Comparison of ENCODE assay signal across 25 mouse cellular contexts in the genomic region with DNA sequence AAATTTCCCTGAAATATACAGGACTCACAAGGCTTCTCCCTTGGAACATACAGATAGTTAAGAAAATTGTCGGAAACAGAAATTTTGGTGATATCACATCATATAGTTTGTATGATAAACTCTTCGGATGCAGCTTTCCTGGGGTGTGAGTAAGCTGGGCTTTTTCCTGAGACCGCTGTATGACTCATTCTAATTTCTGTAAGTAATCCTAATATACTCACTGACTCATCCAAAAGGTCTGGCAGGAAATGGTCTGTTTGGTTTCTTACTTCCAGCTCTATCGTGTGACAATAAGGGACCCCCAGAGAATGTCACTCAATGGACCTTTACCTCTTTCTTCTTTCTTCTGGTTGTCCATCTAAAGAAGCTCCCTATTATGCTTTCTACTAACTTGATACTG.
"Had no signal": no experiment of that assay in that cellular context is flagged by ENCODE, and none has a peak within 500 bp of the region (broad histone marks: within the 10 kb centered on the region; RNA-seq: fewer than 3 reads in every experiment).

No protein-coding gene starts in this region.

- H3K4me3 ChIP-seq: heart, adult 2 months; hindbrain, embryonic 10.5 days; hindbrain, embryonic 12.5 days; intestine, embryonic 15.5 days; limb, embryonic 13.5 days; limb, embryonic 15.5 days; liver, embryonic 12.5 days had no signal

- H3K27ac ChIP-seq: heart, adult 2 months; hindbrain, embryonic 10.5 days; hindbrain, embryonic 12.5 days; hindbrain, embryonic 14.5 days; intestine, embryonic 15.5 days; limb, embryonic 13.5 days; limb, embryonic 15.5 days; liver, embryonic 12.5 days; liver, embryonic 14.5 days had no signal

- H3K4me2 ChIP-seq: heart, embryonic 11.5 days; hindbrain, embryonic 12.5 days; hindbrain, embryonic 14.5 days; intestine, embryonic 15.5 days; limb, embryonic 13.5 days; limb, embryonic 15.5 days; liver, embryonic 12.5 days had no signal

- H3K4me1 ChIP-seq: hindbrain, embryonic 10.5 days; hindbrain, embryonic 12.5 days; intestine, embryonic 15.5 days; limb, embryonic 13.5 days; limb, embryonic 15.5 days; liver, embryonic 12.5 days had no signal

- H3K9ac ChIP-seq: hindbrain, embryonic 12.5 days; hindbrain, embryonic 14.5 days; intestine, embryonic 15.5 days; limb, embryonic 13.5 days; limb, embryonic 15.5 days; liver, embryonic 12.5 days; liver, embryonic 14.5 days had no signal

- H3K9me3 ChIP-seq: hindbrain, embryonic 10.5 days; hindbrain, embryonic 12.5 days; intestine, embryonic 15.5 days; limb, embryonic 13.5 days; limb, embryonic 15.5 days; liver, embryonic 12.5 days had no signal

- ATAC-seq: hindbrain, embryonic 16.5 days; inflammation-experienced regulatory T-cells, adult 6 months; intestine, embryonic 15.5 days; intestine, postnatal 0 days; liver, embryonic 12.5 days had no signal

- H3K36me3 ChIP-seq: hindbrain, embryonic 10.5 days; hindbrain, embryonic 12.5 days; intestine, embryonic 15.5 days; limb, embryonic 13.5 days; limb, embryonic 15.5 days; liver, embryonic 12.5 days had no signal

- H3K27me3 ChIP-seq: hindbrain, embryonic 12.5 days; intestine, embryonic 15.5 days; limb, embryonic 13.5 days; limb, embryonic 15.5 days; liver, embryonic 12.5 days had no signal

- DNase-seq: gastrocnemius, postnatal 14 days; gastrocnemius, postnatal 36 days; heart, adult 11 months; heart, adult 2 months; heart, postnatal 10 days; heart, postnatal 4 days; kidney, adult 18-20 months; kidney, adult 8-10 months; kidney, postnatal 10 days; kidney, postnatal 25 days; layer of hippocampus, adult 9-11 months; layer of hippocampus, postnatal 36 days; left cerebral cortex, postnatal 4 days had no signal
